Mouse (Mus musculus) testis, postnatal 10 days (tissue): Measurements from ENCODE around the gene Cfc1.
A peak's percentile ranks its signal among the peaks of the same experiment; 100 is the strongest.

Source experiments
- DNase-seq: peaks from one replicate; pipeline ENCODE4 v3.0.0; 2021; ENCODE audit warnings: low spot score

Cfc1 gene

GRCm38 (mm10) chr1:34553690-34554089 lies 18.2 kb downstream of the Cfc1 start:
- DNase-seq = no peak

- no peak for DNase-seq
Observed at GRCm38 (mm10) chr1:34554275-34554674, 18.8 kb downstream of the Cfc1 start.

GRCm38 (mm10) chr1:34560843-34561242 lies 25.4 kb downstream of the Cfc1 start, which contains the start of gene Prss40:
Gene Prss40 (minus strand): TSS chr1:34560943.
- DNase-seq = no peak

GRCm38 (mm10) chr1:34564383-34565045 lies 29.1 kb downstream of the Cfc1 start:
- no peak for DNase-seq

- DNase-seq = no peak
Observed at GRCm38 (mm10) chr1:34568120-34568519, 32.7 kb downstream of the Cfc1 start.

- no peak for DNase-seq
Observed at GRCm38 (mm10) chr1:34569876-34570275, 34.4 kb downstream of the Cfc1 start.

- no peak for DNase-seq
Observed at GRCm38 (mm10) chr1:34571431-34571830, 36.0 kb downstream of the Cfc1 start.

- no peak for DNase-seq
Observed at GRCm38 (mm10) chr1:34573221-34573620, 37.8 kb downstream of the Cfc1 start.

GRCm38 (mm10) chr1:34578851-34579781 lies 43.7 kb downstream of the Cfc1 start, which contains the start of gene Amer3:
Gene Amer3 (plus strand): TSS chr1:34579657.
- peak; percentile 83 for DNase-seq

GRCm38 (mm10) chr1:34579782-34580356 lies 44.4 kb downstream of the Cfc1 start:
- no peak for DNase-seq

GRCm38 (mm10) chr1:34582218-34582617 lies 46.8 kb downstream of the Cfc1 start:
- DNase-seq = no peak

- DNase-seq = no peak
Observed at GRCm38 (mm10) chr1:34583821-34584263, 48.4 kb downstream of the Cfc1 start.

GRCm38 (mm10) chr1:34584736-34585135 lies 49.3 kb downstream of the Cfc1 start:
- DNase-seq = no peak

GRCm38 (mm10) chr1:34587298-34588096 lies 52.0 kb downstream of the Cfc1 start:
- DNase-seq = no peak
